Mouse (Mus musculus) gastrocnemius, postnatal 14 days (tissue): ENCODE data around the gene Actg1. TPM values are rescaled to one million over a fixed set of nuclear protein-coding genes. Genes with fewer than 3 reads are reported as not detected.

ENCODE experiments used
- DNase-seq: peaks from one replicate; pipeline ENCODE4 v3.0.0; 2021; ENCODE audit warnings: mixed read lengths
- intact Hi-C: fragments of 180-260 bp; cut with DNase I; formaldehyde crosslinking; loops from one replicate; pipeline ENCODE4 v1.15.1; 2025; ENCODE audit warnings: low total_unique reads
- total RNA-seq, 2 experiments: library from RNA; stranded (reverse); gene quantifications; 2 replicates each; pipeline ENCODE4 v1.2.3; 2021

The Actg1 gene
- total RNA-seq, 2 experiments from 2014 or later, result 308 to 391 TPM

DNA sequence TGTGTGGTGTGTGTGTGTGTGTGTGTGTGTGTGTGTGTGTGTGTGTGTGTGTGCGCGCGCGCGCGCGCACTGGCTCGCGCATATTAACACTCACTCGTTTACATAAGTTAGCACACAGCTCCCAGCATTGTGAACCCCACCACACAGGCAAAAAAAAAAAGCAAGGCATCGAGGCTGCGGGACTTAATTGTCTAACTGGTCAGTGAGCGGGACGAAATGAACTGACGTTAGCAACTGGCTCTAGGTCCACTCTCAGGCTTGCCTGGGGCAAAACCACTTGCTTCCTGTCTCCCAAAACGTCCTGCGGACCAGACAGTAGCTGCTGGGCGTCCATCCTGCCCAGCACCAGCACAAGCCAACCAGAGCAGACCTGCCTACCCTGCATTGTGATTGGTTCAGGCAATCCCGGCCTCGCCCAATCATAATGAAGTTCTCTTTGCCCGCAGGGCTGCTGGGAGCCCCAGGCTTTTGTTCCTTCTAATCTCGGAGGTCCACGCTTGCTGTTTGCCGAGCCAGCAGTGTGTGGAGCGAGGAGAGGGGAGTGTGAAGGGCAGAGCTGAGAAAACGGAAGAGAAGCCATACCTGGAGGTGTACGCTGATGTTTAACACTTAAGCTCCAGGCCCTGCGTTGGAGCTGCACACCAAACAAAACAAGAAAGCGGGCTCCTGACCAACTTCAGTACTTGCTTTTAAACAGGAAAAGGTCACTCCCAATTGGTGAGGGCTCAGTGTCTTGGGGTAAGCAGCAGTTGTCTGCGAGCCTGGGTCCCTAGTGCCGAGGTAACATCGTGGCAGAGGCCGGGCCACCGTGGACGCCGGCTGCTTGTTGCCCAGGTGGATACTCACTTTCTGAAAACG, 32.3 kb downstream of the Actg1 start:
- intact Hi-C loops, result no loop called here
- peak; percentile 89 for DNase-seq

DNA sequence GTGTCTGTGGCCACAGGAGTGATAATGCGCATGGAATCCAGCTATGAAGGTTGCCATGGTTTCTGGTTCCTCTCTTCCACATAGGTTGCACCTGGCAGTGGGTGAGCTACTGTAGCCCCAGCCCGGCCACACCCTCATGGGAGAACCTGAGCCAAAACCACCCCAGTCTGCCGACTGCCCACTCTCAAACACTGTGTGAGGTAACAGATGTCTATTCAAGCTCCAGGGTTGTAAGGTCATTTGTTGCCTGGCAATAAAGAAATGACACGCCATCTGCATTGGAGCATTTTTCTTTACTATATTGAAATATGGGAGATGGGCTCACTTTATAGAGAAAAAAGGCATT, 33.0 kb downstream of the Actg1 start:
- intact Hi-C loops, result no loop called here
- peak; percentile 11 for DNase-seq

DNA sequence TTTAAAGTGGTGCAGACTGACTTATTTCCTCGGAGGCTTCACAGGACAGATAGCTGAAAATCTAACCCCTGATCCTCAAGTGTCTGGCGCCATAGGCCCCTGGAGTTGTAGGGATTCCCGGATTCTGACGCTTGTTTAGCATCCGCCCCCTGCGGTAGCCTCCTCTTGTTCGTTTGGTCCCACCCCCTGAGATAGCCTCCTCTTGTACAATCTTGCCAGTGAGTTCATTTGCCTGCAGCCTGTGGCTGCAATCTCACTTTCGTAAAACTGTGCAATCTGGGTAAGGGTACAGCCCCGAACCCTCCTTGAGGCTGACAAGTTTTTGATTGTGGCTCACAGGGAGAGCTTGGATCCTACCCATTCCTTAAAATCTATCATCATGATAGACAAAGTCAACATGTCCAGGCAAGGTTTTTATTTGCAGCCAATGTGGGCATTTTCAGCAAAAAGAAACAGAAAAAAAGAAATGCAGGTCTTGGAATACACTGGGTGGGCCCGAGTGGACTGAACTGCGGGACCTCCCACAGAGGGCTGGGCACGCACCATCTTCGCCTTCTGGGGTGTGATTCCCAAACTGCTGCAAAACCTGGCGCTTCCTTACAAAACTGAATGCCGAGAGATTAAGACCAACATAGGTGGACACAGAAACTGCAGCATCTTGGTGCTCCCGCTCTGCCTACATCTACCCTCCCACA, 33.5 kb downstream of the Actg1 start:
- intact Hi-C loops, result no loop called here
- DNase-seq, result no peak

DNA sequence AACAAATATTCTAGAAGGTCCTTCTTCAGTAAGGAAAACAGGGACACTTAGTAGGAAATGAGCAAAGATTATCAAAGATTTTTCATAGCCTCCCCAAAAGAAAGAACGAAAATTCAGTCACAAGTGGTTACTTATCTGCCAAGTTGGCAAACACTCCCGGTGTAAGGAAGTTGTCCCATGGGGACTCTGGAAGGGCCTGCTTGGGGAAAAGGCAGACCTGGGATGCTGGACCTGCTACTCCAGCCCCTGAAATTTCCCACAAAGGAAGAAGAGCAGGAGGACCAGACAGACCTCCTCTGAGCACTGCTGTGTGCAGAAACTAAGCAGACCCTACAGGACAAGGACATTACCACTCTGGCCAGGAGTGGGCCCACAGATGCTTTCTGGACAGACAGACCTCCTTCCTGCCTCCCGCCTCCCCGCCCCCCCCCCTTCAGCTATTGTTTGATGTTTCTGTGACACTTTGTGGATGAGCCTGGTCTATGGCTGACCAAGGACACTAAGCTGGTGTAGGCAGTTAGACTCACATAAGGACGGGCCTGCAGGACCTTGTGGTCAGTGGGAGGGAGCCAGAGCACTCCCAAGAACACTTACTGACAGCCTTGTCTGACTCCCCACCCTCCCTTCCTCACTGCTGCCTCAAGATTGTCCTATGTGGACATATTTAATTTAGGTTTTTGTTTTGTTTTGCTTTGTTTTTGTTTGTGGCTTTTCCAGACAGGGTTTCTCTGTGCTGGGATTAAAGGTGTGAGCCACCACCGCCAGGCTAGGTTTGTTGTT, 34.2 kb downstream of the Actg1 start:
- intact Hi-C loops, result no loop called here
- DNase-seq, result no peak

DNA sequence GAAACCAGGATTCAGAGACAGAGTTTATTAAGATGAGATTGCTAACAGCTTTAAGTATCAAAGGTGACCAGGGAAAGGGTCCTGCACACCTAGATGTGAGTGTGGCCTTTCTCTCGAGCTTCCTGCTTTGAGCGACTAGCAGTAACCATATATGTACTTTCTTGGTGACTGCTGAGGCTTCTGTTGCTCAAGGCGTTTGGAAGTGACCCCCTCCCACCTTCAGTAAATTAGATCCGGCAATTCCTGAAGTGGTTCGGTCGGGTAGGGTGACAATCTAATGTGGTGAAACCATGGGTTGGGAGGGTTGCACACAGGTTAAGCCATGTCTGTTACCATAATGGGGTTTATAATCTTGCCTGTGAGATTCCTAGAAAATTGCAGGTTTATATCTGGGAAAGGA, 36.3 kb downstream of the Actg1 start:
- no peak for DNase-seq

DNA sequence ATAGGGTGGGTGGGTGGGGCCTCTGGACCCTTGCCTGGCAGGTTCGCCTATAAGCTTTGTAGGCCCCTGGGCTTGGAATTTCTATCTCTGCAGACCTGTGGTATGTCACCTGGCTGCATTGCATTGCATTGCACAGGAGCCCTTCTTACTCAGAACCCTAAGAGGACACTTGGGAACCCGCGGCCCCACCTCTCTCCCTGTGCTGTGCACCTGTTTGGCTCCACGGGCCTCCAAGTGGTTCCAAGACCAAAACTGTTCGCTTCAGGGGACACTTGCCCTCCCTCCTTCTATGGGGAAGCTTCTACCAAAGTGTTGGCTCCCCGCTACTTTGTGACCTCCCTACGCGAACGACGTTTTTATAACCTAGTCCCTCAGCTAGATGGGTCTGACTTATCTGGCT, 36.8 kb downstream of the Actg1 start:
- intact Hi-C loops, result no loop called here
- DNase-seq, result no peak

More for the DNA sequence above, 36.3 kb downstream of the Actg1 start:
- intact Hi-C loops, result no loop called here

DNA sequence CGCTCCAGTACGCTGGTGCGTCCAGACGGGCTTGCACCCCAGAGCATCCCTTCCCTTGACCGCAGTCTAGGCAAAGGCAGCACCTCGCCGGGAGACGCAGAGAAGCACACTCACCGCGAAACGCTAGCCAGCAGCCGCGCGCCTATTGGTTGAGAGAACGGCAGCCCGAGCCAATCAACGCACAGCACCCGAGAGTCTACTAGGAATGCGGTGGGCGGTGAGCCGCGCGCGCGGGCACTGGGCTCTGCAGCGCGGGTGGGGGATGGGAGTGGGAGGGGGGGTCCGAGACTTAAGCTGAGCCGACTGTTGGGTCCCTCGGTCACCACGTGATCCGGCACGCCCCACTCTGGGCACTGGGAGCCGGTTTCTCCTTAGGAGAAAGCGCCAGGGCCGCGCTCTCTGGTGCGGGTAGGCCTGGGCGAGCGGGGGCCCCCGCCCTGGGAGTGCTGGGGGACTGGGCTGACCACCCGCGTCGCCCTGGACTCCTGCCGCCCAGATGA, 37.5 kb downstream of the Actg1 start:
- peak; percentile 93 for DNase-seq
- intact Hi-C loops, result no loop called here

DNA sequence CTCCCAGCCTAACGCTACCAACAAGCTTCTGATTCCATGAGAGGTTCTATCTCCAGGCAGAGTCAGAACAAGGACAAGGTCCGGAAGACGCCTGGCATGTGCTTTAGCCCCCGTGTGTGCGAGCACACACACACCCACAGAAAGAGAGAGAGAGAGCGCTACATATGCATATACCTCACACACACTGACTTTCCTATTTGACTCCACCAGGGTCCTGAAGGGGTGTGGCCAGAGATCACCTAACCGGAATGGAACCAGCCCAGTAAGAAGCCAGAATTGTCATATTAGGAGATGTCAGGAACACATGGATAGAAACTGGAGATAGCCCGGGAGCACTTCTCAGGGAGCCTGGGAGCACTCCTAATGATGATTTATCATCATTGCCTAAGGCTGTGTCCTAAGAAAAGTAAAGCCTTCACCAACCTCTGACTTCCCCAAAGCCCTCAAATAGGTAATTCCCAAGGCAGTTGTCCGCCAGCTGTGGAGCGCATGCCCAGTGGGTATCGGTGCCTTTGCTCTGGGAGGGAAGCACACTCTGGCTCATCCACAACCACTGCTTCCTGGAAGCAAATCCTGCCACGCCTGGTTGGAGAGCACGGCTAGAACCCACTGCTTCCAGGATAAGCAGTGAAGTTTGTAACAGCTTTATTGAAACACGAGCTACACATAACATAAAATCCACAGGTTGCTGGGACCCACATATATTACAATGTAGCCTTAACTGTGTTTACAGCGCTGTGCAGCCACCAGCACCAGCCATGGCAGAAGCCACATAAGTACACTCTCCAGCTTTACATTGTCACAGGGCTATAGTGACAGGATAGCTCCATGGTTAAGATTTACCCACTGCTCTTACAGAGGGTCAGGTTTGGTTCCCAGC, 39.7 kb downstream of the Actg1 start:
- peak; percentile 5 for DNase-seq
- intact Hi-C loops, result loop anchor here (5.0 to 10.0 kb wide), 3 partner anchors 71 to 201 kb away; no protein-coding TSS in a partner anchor

DNA sequence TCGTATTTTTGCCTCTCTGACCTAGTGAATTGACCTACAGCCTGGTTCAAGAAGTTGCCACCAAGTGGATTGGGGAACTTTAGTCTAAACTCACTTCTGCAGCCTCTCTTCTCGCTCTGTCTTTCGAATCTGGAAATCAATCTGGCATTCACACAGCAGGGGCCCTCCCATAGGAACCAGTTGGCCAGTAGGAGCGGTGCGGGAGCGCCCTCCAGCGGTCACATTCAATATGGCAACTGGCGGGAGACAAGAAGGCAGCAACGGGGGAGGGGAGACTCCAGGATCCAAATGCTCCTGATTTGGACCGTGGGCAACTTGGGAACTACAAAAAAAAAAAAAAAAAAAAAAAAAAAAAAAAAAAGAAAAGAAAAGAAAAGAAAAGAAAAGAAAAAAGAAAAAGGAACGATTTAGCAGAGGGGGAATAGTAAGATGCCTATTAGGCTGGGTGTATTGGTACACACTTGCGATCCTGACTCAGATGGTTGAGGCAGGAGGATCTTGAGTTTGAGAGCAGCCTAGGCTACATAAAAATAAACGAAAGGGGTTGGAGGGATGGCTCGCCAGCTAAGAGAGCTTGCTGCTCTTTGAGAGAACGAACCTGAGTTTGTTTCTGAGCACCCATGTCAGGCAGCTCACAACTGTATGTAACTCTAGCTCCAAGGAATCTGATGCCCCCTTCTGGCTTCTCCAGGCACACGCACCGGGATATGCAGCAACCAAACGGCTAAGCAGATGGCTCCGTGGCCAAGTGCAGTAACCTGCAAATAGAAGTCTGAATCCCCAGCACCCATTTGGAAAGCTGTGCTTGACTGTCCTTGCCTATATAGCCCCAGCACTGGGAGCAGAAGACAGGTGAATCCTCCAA, 40.5 kb downstream of the Actg1 start:
- peak; percentile 93 for DNase-seq
- intact Hi-C loops, result loop anchor here (5.0 to 10.0 kb wide), 3 partner anchors 70 to 200 kb away; no protein-coding TSS in a partner anchor

DNA sequence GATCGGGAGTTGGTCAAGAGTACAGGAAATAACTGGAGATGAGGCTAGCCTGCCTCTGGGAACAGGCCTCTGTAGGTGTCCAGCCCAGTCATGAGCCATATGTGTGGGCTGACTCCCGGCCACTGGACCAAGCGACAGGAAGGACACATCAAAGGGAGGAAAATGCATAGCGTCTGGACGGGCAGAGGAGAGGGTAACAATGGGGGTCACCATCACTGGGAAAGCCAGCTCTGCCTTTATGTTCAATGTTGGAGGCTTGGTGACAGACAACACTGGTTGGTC, 41.3 kb downstream of the Actg1 start:
- intact Hi-C loops, result loop anchor here (5.0 to 10.0 kb wide), 3 partner anchors 70 to 200 kb away; no protein-coding TSS in a partner anchor
- peak; percentile 4 for DNase-seq

DNA sequence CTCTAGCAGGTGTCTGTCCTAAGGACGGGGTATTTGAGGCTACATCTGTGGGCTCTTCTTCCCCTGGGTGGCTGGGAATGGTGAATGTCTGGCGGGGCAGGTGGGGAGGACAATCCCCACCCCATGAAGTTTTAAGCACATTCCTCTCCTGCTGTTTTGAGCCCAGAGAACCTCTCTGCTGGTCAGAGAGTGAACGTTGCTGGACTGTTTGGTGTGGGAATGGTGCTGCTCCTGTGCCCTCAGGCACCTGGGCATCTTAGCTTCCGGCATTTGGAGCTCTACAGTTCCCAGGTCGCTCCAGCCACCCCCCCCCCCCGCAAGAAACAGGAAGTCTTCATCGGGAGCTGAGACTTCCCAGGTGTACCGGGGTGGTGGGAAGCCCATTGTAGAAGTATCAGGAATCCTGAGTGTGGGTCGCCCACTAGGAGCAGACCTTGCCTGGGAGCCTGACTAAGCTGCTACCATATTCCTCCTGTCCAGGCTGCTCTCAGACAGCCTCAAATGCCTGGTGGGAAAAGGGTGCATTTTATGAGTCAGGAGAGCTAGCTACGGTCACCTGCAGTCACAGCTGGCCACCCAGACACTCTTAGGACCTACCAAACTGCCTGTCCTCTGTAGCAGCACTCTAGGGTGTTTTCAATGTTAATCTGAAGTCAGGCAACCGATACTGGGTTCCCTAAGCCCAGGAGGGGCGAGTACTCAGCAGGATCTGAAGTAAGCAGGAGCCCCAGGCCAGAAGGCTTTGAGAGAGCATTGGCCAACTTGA, 41.8 kb downstream of the Actg1 start:
- peak; percentile 3 for DNase-seq
- intact Hi-C loops, result loop anchor here (5.0 to 10.0 kb wide), 3 partner anchors 69 to 199 kb away; no protein-coding TSS in a partner anchor

DNA sequence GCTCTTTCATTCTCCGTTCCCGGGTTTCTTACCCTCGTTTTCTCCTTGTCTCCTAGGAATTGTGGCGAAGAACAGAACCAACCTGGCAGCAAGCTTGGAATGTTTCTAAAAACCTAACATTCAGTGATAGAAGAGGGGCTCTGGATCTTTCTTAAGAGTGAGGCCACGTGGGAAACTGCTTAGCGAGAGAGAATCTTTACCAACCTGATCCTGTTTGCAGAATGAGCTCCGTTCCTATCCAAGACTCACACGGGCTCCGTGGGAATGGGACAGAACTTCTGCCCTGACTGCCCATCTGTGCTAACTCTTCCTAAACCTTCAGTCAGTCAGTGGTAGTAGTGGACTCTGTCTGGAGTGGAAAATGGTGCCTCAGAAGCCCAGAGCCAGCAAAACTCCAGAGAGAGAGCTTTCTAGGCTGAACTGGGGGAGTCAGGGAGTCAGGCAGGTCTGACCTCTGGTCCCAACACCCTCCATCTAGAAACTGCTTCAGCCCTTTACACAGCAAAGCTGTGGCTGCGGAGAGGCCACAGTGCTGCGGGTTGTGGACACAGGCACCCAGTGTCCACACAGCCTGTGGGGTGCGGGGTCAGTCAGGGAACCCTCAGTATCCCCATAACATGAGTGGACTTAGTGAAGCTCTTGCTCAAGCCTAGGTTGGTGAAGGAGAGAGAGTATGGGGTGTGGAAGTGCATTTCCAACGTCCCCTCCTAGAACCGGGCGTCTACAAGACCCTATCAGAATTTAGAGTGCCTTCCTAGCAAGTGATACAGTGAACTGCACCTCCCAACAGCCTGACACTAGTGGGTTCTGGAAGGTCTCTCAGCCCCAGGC, 42.6 kb downstream of the Actg1 start:
- DNase-seq, result no peak

DNA sequence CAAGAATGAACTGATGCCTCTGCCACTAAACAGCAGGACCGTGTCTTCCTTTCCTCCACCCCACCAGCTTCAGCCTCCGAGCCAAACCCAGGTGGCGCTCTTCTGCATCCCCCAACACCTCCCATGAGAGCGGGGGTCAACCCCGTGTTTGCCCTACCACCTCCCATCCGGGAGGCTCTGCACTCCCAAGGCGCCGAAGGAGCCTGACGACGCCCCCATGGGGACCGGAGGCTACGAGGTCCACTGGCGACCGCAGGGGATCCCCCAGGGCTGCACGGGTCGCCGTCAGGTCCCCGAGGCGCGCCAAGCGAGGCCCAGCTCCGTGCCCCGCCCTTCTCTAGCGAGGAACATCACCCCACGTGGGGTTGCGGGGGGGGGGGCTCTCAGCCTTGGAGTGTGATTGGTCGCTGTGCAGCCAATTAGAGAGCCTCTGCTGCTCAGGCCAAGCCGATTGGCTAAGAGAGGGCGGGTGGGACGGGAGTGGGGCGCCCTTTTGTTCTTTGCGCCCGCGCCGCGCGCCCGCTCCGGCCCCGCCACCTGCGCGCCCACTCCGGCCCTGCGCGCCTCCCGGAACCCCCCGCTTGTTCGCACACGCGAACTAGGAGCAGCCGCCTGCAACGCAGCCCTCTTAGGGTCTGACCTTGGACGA, 43.3 kb downstream of the Actg1 start:
- intact Hi-C loops, result loop anchor here (5.0 to 10.0 kb wide), 4 partner anchors 38 to 198 kb away; no protein-coding TSS in a partner anchor
- DNase-seq, result peak; percentile 89

More for the DNA sequence above, 42.6 kb downstream of the Actg1 start:
- intact Hi-C loops, result loop anchor here (5.0 to 10.0 kb wide), 3 partner anchors 68 to 198 kb away; no protein-coding TSS in a partner anchor

DNA sequence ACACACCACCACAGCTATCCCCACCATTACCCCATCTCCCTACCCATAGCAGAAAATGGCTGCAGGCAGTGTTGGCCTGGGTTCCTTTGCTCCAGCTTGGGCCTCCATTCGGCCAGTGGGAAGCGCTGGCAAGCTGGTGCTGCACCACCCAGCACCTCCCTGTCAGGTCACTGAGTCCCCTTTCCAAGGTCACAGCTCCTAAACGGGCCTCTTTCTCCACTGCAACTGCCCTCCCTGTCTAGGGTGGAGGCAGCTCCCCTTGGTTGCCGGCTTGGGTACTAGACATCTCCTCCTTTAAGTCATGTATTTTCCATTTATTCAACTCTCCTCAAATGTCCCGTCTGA, 44.0 kb downstream of the Actg1 start:
- peak; percentile 6 for DNase-seq
- intact Hi-C loops, result loop anchor here (5.0 to 10.0 kb wide), 2 partner anchors 37 to 130 kb away; no protein-coding TSS in a partner anchor

DNA sequence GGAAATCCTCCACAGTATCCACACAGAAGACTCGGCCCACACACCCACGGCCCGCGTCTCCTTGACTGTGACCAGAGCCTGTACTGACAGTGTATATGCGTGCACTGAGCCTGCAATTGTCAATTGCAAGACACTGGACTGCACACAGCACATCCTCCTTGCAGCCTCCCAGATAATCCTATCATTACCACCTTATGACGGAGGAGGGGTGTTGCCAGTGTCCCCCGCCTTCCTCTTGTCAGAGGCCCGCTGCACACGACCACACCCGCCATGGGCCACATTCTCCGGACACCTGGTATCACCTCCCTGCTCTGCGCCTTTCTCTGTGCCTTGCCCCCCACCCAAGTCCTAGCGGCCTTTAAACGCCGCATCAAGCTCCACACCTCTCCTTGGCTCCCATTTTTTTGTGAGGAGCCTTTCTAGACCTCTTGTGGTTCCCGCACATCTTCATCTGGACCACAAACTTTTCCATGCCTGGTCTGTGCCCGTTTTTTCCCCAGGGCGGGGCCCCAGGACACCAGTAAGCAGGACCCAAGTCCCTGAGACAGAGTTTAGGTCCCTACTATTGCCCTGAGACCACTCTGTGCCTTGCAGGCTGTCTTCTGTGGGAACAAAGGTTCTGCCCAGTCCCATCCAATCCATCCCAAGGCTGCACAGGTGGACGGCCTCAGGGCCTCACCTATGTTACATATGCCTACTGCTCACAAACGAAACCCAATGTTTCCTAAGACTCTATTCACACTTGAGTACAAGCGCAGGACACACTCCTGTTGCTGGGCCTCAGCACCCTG, 44.6 kb downstream of the Actg1 start:
- no peak for DNase-seq
- intact Hi-C loops, result loop anchor here (5.0 to 10.0 kb wide), 2 partner anchors 36 to 129 kb away; no protein-coding TSS in a partner anchor
